Mouse (Mus musculus) adipocyte (in vitro differentiated cells): ENCODE measurements around the gene Ccnt2.

ENCODE experiments used
- DNase-seq: peaks from one replicate; pipeline ENCODE4 v3.0.0-alpha.2; 2016; ENCODE audit warnings: low spot score

Ccnt2 gene

GRCm38 (mm10) chr1:127793459-127793858 lies 19.5 kb downstream of the Ccnt2 start:
- DNase-seq = no peak

GRCm38 (mm10) chr1:127795087-127795769 lies 21.3 kb downstream of the Ccnt2 start:
- no peak for DNase-seq

DNA sequence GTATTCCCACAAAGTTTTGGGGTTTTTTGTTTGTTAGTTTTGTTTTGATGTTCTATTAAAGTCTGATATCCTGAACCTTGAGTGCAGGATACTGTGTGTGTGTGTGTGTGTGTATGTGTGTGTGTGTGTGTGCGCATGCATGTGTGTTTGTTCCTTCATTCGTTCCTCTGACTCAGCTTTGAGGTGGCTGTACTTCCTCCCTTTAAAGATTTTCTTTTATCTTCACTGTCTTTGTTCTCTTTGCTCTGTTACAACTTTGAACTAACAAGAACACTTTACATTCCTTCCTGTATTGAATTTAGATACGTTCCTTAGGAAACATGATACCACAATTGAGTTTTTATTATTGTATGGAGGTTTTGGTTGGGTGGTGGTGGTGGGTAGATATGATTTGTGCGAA lies 22.4 kb downstream of the Ccnt2 start:
- no peak for DNase-seq

- DNase-seq = no peak
Measured at GRCm38 (mm10) chr1:127796752-127797151, 22.8 kb downstream of the Ccnt2 start.

DNA sequence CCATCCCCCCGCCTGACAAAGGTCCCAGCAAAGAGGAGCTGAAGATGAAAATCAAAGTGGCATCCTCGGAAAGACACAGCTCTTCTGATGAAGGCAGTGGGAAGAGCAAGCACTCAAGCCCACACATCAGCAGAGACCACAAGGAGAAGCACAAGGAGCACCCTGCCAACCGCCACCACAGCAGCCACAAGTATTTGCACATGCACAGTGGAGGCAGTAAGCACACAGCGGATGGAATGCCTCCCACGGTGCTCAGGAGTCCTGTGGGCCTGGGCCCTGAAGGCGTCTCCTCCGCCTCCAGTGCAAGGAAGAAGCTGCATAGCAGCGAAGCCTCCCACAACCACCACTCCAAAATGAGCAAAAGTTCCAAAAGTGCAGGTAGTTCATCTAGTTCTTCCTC lies 29.0 kb downstream of the Ccnt2 start:
- DNase-seq = no peak

DNA sequence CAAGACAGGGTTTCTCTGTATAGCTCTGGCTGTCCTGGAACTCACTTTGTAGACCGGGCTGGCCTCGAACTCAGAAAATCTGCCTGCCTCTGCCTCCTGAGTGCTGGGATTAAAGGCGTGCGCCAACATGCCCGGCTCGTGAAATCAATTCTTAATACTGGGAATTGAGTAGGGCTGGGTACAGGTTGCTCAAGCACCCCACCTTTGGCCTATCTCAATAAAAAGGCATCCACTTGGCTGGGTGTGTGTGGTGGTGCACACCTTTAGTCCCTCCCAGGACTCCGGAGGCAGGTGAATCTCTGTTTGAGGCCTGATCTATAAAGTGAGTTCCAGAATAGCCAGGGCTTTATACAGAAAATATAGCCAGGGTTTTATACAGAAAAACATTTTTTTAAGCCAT lies 34.7 kb downstream of the Ccnt2 start:
- no peak for DNase-seq

DNA sequence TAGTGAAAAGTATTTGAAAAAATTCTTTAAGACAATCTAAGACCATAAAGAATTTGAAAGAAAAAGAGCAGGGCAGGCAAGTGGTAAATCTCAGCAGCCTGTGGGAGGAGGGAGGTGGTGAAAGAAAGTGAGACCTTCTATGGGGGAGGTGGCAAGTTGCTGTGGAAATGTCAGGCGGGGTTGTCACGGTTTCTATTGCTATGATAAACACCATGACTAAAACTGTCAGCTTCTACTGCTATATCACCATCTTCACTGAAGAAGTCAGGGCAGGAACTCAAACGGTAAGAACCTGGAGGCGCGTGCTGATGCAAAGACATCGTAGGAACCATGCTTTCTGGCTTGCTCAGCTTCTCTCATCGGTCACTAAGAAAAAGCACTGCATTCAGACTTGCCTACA lies 39.0 kb downstream of the Ccnt2 start:
- DNase-seq = no peak

DNA sequence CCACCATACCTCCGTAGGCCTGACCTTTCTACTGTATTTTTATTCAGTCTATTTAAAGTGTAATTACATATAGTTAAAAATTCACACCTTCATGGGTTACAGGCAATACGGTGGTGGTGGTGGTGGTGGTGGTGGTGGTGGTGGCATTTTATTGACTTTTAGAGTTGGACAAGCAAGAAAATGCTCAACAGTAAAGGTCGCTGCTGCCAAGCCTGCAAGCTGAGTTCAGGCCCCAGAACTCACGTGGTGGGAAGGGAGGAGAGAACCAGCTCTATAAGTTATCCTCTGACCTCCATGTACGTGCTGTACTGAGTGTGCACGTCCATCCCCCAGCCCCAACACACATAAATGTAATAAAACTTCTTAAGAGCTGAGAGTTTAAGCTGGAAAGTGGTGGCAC lies 42.4 kb downstream of the Ccnt2 start:
- no peak for DNase-seq

- DNase-seq = peak; percentile 82
Measured at GRCm38 (mm10) chr1:127827325-127827724, 53.4 kb downstream of the Ccnt2 start.

DNA sequence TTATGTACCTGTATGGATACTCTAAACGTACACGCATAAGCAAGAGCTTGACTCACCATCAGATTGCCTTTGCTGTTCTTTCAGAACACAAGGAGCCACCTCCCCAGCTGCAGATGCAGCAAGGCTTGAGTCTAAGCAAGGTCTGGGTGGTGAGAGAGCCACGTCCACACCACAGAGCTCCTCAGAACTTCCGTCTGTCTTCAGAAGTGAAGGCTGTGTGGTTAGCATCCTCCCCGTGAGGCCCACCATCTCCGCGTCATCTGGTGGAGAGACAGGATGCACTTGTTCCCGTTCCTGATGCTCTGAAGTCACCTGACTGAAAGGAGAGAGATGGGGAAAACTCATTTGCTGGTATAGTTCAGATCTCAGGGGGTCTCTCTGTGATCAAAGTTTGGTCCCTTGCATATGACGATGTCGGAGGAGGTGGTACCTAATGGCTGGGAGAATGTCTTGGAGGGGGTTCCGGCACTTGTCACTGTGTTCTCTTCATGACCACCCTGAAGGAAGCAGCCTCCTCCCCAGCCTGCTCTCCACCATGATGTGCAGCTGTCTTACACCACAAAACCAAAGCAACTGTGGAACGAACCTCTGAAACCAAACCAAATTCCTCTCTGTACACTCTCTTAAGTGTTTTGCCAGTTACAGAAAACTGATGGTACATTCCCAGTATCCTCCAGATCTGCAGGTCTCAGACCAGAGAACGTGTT lies 56.4 kb downstream of the Ccnt2 start:
- no peak for DNase-seq

- no peak for DNase-seq
Measured at GRCm38 (mm10) chr1:127833714-127834113, 59.8 kb downstream of the Ccnt2 start.

GRCm38 (mm10) chr1:127834202-127834601 lies 60.2 kb downstream of the Ccnt2 start:
- DNase-seq = no peak

GRCm38 (mm10) chr1:127836619-127837018 lies 62.7 kb downstream of the Ccnt2 start:
- no peak for DNase-seq

- no peak for DNase-seq
Measured at GRCm38 (mm10) chr1:127838602-127839001, 64.6 kb downstream of the Ccnt2 start.

DNA sequence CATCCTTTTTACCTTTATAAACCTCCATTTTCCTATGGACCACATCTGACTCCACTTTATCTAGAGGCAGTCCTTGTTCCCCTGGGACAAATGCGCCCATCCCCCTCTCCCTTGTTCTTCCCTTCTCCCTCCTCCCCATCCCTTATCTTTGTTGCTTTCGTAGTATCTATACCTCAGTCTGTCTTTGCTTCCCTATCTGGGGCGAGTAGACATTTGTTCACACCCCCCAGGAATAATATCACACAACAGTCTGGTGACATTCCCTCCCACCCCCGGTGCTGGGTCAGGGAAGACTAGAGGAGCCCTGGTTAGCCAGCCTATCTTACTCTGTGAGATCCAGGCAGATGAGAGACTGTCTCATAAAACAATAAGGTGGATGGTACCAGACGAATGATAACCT lies 71.5 kb downstream of the Ccnt2 start:
- no peak for DNase-seq

DNA sequence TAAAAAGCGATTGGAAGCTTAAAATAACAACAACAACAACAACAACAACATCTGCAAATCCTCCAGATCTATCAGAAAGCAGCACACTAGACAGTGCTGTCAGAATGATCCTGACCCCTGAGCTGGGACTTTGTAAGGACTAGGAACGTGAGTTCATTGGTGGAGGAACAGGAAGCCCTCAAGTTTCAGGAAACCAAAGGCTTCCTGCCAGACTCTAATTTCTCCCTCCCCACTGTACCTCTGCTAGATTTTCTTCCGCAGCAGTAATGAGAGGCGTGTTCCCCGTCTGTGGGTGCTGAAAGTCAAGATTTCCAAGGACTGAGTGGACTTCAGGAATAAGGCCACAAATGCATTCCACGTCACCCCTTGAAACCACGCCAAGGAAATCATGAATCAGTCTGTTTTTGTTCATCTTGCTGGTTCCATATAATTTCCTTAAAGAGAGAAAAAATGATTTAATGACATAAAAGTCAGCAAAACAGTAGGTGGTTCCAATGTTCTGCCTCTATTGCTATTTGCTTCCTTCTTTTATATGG lies 76.2 kb downstream of the Ccnt2 start:
- peak; percentile 56 for DNase-seq

DNA sequence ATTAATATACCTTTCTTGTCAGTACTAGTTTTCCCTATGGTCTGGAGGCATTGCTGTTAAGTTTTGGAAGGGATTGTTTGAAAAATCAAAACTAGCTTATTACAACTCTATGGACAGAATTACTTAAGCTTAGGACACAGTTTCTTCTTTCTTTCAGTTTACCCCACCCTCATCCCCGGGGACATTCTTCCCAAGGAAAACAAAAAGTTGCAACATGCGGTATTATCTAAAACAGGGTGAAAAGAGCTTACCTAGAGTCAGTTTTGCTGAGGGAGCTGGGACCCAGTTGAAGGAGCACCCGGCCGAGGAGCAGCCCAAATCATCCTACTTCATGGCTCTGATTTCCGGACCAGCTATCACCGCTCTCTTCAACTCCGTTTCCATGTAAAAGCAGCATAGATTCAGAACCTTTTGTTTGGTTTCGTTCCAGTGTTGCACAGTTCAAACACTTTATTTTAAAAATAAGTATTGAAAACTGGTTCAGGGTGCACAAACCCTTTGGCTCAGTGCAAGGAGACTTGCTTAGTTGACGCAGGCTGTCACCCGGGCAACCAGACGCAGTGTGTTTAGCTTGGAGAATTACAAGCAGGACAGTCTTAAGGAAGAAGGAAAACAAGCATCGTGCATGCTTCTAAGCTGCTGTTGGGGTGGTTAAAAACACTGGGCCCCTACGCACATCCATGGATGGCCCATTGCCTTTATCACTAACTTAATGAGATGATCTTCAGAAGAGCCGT lies 80.7 kb downstream of the Ccnt2 start, which contains the start of gene Map3k19:
TSS of gene Map3k19 (minus strand) at position 546 of the 737 bp plus-strand sequence.
- peak; percentile 77 for DNase-seq
